8 mouse cellular contexts compared by ENCODE assay signal in genomic region chr9:21015571-21016130, GRCm38 (mm10). TPM values are rescaled to one million over a fixed set of nuclear protein-coding genes. Genes with fewer than 3 reads are reported as not detected.
DNase-seq lines count a peak whose midpoint lies in the region; ATAC-seq and TF ChIP-seq lines count a peak whose summit lies in the region.

Icam1 (plus strand) TSS chr9:21015985.

- TF ChIP-seq POLR2A in bone marrow, adult 2 months (IDR thresholded peaks at IDR 0.05; ENCODE audit: borderline replicate concordance, control insufficient read depth, low read depth, low read length), result peak; percentile 95

- peak; percentile 52 for ATAC-seq in granulocyte monocyte progenitor cell, adult 5-6 weeks (replicated peaks; ENCODE audit: poor library complexity, severe bottlenecking)
- ATAC-seq in intestine, embryonic 14.5 days (replicated peaks; ENCODE audit: low FRiP score, low TSS enrichment, low read depth), result peak; percentile 76
- peak; percentile 57 for ATAC-seq in liver, embryonic 14.5 days (ENCODE audit: insufficient read depth)

- no peaks in the 10 kb centered on the region for H3K9me3 ChIP-seq in E14TG2a.4 (ENCODE audit: low read length)
- no peaks in the 10 kb centered on the region for H3K9me3 ChIP-seq in intestine, embryonic 14.5 days (ENCODE audit: control insufficient read depth, low read length)
- H3K9me3 ChIP-seq in liver, embryonic 14.5 days (ENCODE audit: control insufficient read depth, low read length), result no peaks in the 10 kb centered on the region

- H3K9ac ChIP-seq in intestine, embryonic 14.5 days (ENCODE audit: low read length), result peak within 1 kb of the TSS; percentile 18; the same call in 1 of the 2 replicates
- peak within 1 kb of the TSS; percentile 34 for H3K9ac ChIP-seq in liver, embryonic 14.5 days (replicated peaks)

- no peaks in the 10 kb centered on the region for H3K27me3 ChIP-seq in E14TG2a.4 (ENCODE audit: insufficient read depth, low read length)
- H3K27me3 ChIP-seq in intestine, embryonic 14.5 days (replicated peaks; ENCODE audit: control insufficient read depth, insufficient read depth, low read length), result peaks cover 41% of the 10 kb centered on the region
- peaks cover 34% of the 10 kb centered on the region for H3K27me3 ChIP-seq in liver, embryonic 14.5 days (ENCODE audit: control insufficient read depth, insufficient read depth, low read length)

- peak within 1 kb of the TSS; percentile 76 for H3K27ac ChIP-seq in bone marrow, adult 2 months (ENCODE audit: control insufficient read depth, insufficient read depth, low read depth, low read length, poor library complexity)
- H3K27ac ChIP-seq in intestine, embryonic 14.5 days (ENCODE audit: low read depth), result peak within 1 kb of the TSS; percentile 16; the same call in 1 of the 2 replicates
- no peak within 1 kb of the TSS for H3K27ac ChIP-seq in liver, embryonic 14.5 days

- WGBS in bone marrow, adult 2 months, result under 1% methylated on average over 30 of the region's 30 CpGs
- WGBS in intestine, embryonic 14.5 days, result 0% methylated on average over 30 of the region's 30 CpGs
- WGBS in liver, embryonic 14.5 days (ENCODE audit: insufficient replicate concordance), result under 1% methylated on average over 30 of the region's 30 CpGs

- peaks cover 36% of the 10 kb centered on the region for H3K36me3 ChIP-seq in E14TG2a.4 (ENCODE audit: insufficient read depth, low read length)
- H3K36me3 ChIP-seq in intestine, embryonic 14.5 days (ENCODE audit: control insufficient read depth, insufficient read depth, low read length), result no peaks in the 10 kb centered on the region
- no peaks in the 10 kb centered on the region for H3K36me3 ChIP-seq in liver, embryonic 14.5 days (replicated peaks; ENCODE audit: control insufficient read depth, insufficient read depth, low read depth)

- TF ChIP-seq CTCF in E14TG2a.4 (conservative IDR thresholded peaks at IDR 0.05; ENCODE audit: low read length), result no peak
- TF ChIP-seq CTCF in bone marrow, adult 2 months (IDR thresholded peaks at IDR 0.05; ENCODE audit: control insufficient read depth, insufficient read depth, low read length), result no peak
- TF ChIP-seq CTCF in liver, embryonic 14.5 days (IDR thresholded peaks at IDR 0.05; ENCODE audit: low read depth), result no peak

- peak within 1 kb of the TSS; percentile 89 for H3K4me3 ChIP-seq in E14TG2a.4 (replicated peaks; ENCODE audit: low read length)
- peak within 1 kb of the TSS; percentile 62 for H3K4me3 ChIP-seq in bone marrow, adult 2 months (replicated peaks; ENCODE audit: control insufficient read depth, low read depth, low read length)
- peak within 1 kb of the TSS; percentile 38 for H3K4me3 ChIP-seq in intestine, embryonic 14.5 days (ENCODE audit: low read depth, low read length)
- H3K4me3 ChIP-seq in liver, embryonic 14.5 days (ENCODE audit: insufficient read depth in 1 of 2, low read depth in 2 of 2, low read length in 2 of 2), result peak within 1 kb of the TSS; percentile 48 to 53

- peak within 1 kb of the TSS; percentile 64 for H3K4me2 ChIP-seq in intestine, embryonic 14.5 days (ENCODE audit: low read length)
- H3K4me2 ChIP-seq in liver, embryonic 14.5 days (ENCODE audit: low read depth), result peak within 1 kb of the TSS; percentile 49

- no peak for TF ChIP-seq EP300 in liver, embryonic 14.5 days (IDR thresholded peaks at IDR 0.05; ENCODE audit: low read depth)

- DNase-seq in intestine, embryonic 14.5 days (ENCODE audit: low spot score), result peak; percentile 78
- peak in 1 of 3 experiments; percentile 37 for DNase-seq in liver, embryonic 14.5 days (ENCODE audit: low read depth in 3 of 3, low spot score in 3 of 3)
- DNase-seq in natural killer cell, adult 2 months (ENCODE audit: low spot score in 2 of 2), result peak; percentile 84 to 89
- DNase-seq in thymus, postnatal 25 days, result peak; percentile 86
- DNase-seq in left cerebral cortex, adult 8-10 months (ENCODE audit: low spot score in 2 of 2), result no peak

- H3K4me1 ChIP-seq in E14TG2a.4 (replicated peaks; ENCODE audit: low read depth, low read length), result peaks cover 71% of the 10 kb centered on the region
- H3K4me1 ChIP-seq in bone marrow, adult 2 months (ENCODE audit: control insufficient read depth, insufficient read depth, low read length), result peaks cover 7% of the 10 kb centered on the region; the same call in 1 of the 2 replicates
- peaks cover 11% of the 10 kb centered on the region; the same call in 1 of the 2 replicates for H3K4me1 ChIP-seq in intestine, embryonic 14.5 days (replicated peaks; ENCODE audit: control insufficient read depth, insufficient read depth, low read length)
- peaks cover 8 to 26% of the 10 kb centered on the region in 2 experiments for H3K4me1 ChIP-seq in liver, embryonic 14.5 days (replicated peaks; ENCODE audit: control insufficient read depth in 2 of 2, insufficient read depth in 2 of 2, low read length in 1 of 2)

RNA-seq across cellular contexts. Expression of gene Icam1, which starts in this region (rescaled TPM):
- polyA plus RNA-seq in bone marrow, adult 2 months (2011; ENCODE audit: insufficient read depth, insufficient read length, low replicate concordance, missing spikeins), result 4.4 and 15.3 TPM in 2 replicates
- total RNA-seq in granulocyte monocyte progenitor cell, adult 5-6 weeks (2014; fragmentation: Nextera tagmentation), result 11.6 and 14.7 TPM in 2 replicates
- 5.9 and 8.0 TPM in 2 replicates for total RNA-seq in granulocyte monocyte progenitor cell, adult 5-6 weeks (2017)
- polyA plus RNA-seq in intestine, embryonic 14.5 days (2014; fragmentation: Nextera tagmentation; extraction: Ambion mirVana), result 11.4 and 11.8 TPM in 2 replicates
- polyA plus RNA-seq in liver, embryonic 14.5 days (2012; rRNA removed), result 5.4 and 6.9 TPM in 2 replicates
- 7.9 and 9.1 TPM in 2 replicates for polyA plus RNA-seq in liver, embryonic 14.5 days (2014; fragmentation: Nextera tagmentation; extraction: Ambion mirVana)
- total RNA-seq in left cerebral cortex, adult 8-10 months (2022), result 1 to 10 TPM; 2.2 to 4.8 (median 4.1) TPM

Comparison
In these comparisons a context has a peak if more than half of its experiments do, and no peak if none do; other contexts are left out.
1. H3K4me3 ChIP-seq: peak in every context shown above with its lines; median percentile 89 in E14TG2a.4; 62 in bone marrow, adult 2 months; 50 in liver, embryonic 14.5 days; 38 in intestine, embryonic 14.5 days.
2. DNase-seq: peak in intestine, embryonic 14.5 days (single experiment), natural killer cell, adult 2 months (2 of 2) and thymus, postnatal 25 days (single experiment); none in left cerebral cortex, adult 8-10 months (0 of 2).
3. Peak in every context shown above with its lines, with median percentiles within 50 percentile points of each other: ATAC-seq.